Mouse (Mus musculus) heart, adult 2 months (tissue): ENCODE measurements at regions not wholly inside any gene's neighbourhood (a gene's known extent, or its start where the extent isn't known, plus 50 kb on each side); places are given as distances from the start of the nearest gene placed in this dataset.

ENCODE experiments used
- DNase-seq, 2 experiments: peaks; one replicate each; pipeline ENCODE4 v3.0.0; 2021
- H3K27ac ChIP-seq: fragments of 200-600 bp; 2 replicates; pipeline ENCODE4 v1.8.1; 2022
- H3K27me3 ChIP-seq: fragments of 200-500 bp; 2 replicates; pipeline ENCODE4 v1.6.1; 2012; ENCODE audit warnings: mild to moderate bottlenecking, low read length, inconsistent platforms, mixed read lengths; ENCODE audit not compliant: control insufficient read depth, insufficient read depth
- H3K36me3 ChIP-seq: fragments of 200-500 bp; 2 replicates; pipeline ENCODE4 v1.6.1; 2012; ENCODE audit warnings: low read length, inconsistent platforms; ENCODE audit not compliant: control insufficient read depth, insufficient read depth
- H3K4me1 ChIP-seq: fragments of 200-500 bp; 2 replicates; pipeline ENCODE4 v1.6.1; 2011; ENCODE audit warnings: low read length; ENCODE audit not compliant: control insufficient read depth, insufficient read depth
- H3K4me3 ChIP-seq: fragments of 200-600 bp; 2 replicates; pipeline ENCODE4 v1.8.1; 2022
- H3K79me2 ChIP-seq: fragments of 200-500 bp; replicated peaks from 2 replicates; pipeline ENCODE4 v1.6.1; 2012; ENCODE audit warnings: mild to moderate bottlenecking, inconsistent platforms, low read length, moderate library complexity, mixed read lengths; ENCODE audit not compliant: control insufficient read depth, insufficient read depth
- H3K9ac ChIP-seq: fragments of 200-500 bp; 2 replicates; pipeline ENCODE4 v1.6.1; 2012; ENCODE audit warnings: low read depth, mild to moderate bottlenecking, control low read depth, inconsistent platforms, low read length, mixed read lengths
- CTCF ChIP-seq: fragments of 200-600 bp; IDR thresholded peaks from 2 replicates; pipeline ENCODE4 v1.8.1; 2022; ENCODE audit warnings: antibody characterized with exemption, mild to moderate bottlenecking, moderate library complexity
- EP300 ChIP-seq: fragments of 200-500 bp; IDR thresholded peaks from 2 replicates; pipeline ENCODE4 v1.6.1; 2011; ENCODE audit warnings: low read depth, low read length, control low read depth; ENCODE audit not compliant: insufficient read depth
- POLR2A ChIP-seq: fragments of 200-500 bp; IDR thresholded peaks from 2 replicates; pipeline ENCODE4 v1.6.1; 2011; ENCODE audit warnings: mild to moderate bottlenecking, low read depth, low read length, control low read depth; ENCODE audit not compliant: insufficient read depth
- WGBS: fragments of 180-500 bp; shearing (Covaris S2); methylation state at CpG from one replicate; pipeline ENCODE4 v1.1.7; 2018; 5-methylcytosine and 5-hydroxymethylcytosine counted together
- intact Hi-C: fragments of 180-260 bp; cut with DNase I; formaldehyde crosslinking; loops from one replicate; pipeline ENCODE4 v1.15.1; 2025

DNA sequence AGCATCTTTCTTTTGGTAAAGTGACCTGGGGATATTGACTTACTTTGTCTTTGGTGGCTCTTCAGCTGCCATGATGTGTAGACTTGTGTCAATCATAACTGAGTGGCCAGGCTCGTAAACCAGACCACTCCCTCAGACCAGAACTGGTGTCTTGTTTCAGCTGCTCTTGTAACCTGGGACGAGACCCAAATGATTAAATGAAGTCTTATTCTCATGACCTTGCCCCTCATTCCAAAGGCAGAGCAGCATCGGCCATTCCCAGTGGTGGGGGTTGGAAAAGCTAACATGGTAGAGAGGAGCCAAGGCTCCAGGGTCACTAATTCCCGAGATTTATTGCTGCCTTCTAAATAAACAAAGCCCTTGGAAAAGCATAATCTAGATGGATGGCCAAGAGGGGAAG, 621.2 kb upstream of the Gm19410 start:
- H3K27ac ChIP-seq: peak overlapping the region; percentile 60
- DNase-seq: peak in 1 of 2 experiments; percentile 15
- H3K4me1 ChIP-seq: no peaks in the 10 kb centered on the region; the same call in 1 of the 2 replicates
- no peak overlapping the region for H3K4me3 ChIP-seq
- no peaks in the 10 kb centered on the region for H3K27me3 ChIP-seq
- no peaks in the 10 kb centered on the region for H3K79me2 ChIP-seq
- TF ChIP-seq POLR2A (no peak), EP300 (0 out of 2 replicates have a peak, but pooled peaks have one; percentile 19)
- WGBS: 33% methylated on average over 4 of the region's 4 CpGs
- H3K36me3 ChIP-seq: peaks cover 4% of the 10 kb centered on the region; the same call in 1 of the 2 replicates
- intact Hi-C loops: loop anchor here (5.0 kb wide), 1 partner anchor 252 kb away; no protein-coding TSS in a partner anchor
- no peak overlapping the region for H3K9ac ChIP-seq

DNA sequence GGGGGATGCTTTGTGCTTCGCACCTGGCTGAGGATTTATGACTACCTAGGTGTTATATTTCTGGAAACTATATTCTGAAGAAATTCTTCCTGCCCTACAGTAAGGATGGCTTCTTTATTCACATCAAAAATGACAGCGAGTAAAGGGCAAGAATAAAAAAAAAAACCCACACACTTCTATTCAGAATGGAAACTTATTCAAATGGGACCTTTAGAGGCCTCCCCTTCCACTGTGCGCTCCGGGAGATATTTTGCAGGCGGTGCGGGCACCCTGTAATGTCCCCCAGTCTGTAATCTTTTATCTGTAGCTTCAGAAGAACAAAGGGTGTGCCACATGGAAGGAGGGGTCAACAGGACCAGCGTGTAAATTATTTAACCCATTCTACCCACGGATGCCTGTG, 618.1 kb upstream of the Gm19410 start:
- H3K4me1 ChIP-seq: no peaks in the 10 kb centered on the region; the same call in 1 of the 2 replicates
- no peak for DNase-seq
- H3K36me3 ChIP-seq: peaks cover 4% of the 10 kb centered on the region; the same call in 1 of the 2 replicates
- H3K4me3 ChIP-seq: no peak overlapping the region
- intact Hi-C loops: no loop called here
- no peaks in the 10 kb centered on the region for H3K79me2 ChIP-seq
- no peak overlapping the region for H3K9ac ChIP-seq
- no peak overlapping the region for H3K27ac ChIP-seq
- WGBS: 87% methylated on average over 8 of the region's 8 CpGs
- H3K27me3 ChIP-seq: no peaks in the 10 kb centered on the region
- TF ChIP-seq CTCF: no peak
- no peak for TF ChIP-seq POLR2A
- no peak for TF ChIP-seq EP300

DNA sequence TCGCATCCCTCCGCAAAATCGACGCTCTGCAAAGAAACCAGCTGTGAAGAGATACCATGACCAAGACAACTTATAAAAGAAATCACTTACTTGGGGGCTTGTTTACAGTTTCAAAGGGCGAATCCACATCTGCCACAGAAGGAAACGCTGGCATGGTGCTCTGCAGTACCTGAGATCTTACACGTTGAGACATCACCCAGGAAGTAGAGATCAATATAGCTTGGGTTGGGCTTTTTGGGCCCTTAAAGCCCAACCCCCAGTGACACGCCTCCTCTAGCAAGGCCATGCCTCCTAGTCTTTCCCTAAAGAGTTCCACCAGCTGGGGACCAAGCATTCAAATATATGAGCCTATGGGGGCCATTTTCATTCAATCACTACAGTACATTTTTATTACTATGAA, 617.6 kb upstream of the Gm19410 start:
- TF ChIP-seq CTCF (no peak), EP300 (no peak), POLR2A (no peak)
- DNase-seq: no peak
- 93% methylated on average over 8 of the region's 8 CpGs for WGBS
- Histone ChIP-seq H3K27ac (no peak overlapping the region), H3K27me3 (no peaks in the 10 kb centered on the region), H3K36me3 (no peaks in the 10 kb centered on the region), H3K9ac (no peak overlapping the region), H3K4me3 (no peak overlapping the region), H3K79me2 (no peaks in the 10 kb centered on the region), H3K4me1 (no peaks in the 10 kb centered on the region; the same call in 1 of the 2 replicates)
- intact Hi-C loops: no loop called here

DNA sequence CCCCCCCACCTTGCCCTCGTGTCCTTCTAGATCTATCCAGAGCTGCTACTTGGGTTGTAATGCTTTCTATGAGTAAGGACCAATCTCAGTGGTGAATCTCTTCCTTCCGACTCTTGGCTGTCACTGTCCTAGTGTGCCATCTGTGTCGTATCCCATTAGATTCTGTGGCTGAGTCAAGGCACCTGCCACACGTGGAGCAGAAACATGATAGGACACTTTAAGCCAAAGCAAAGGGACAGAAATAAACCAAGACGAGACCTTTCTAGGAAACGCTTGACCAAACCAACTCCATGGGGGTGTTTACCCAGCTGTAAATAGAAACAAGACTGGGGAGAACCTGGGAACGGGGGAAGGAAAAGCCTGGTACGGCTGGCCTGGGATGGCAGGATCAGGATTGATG, 613.0 kb upstream of the Gm19410 start:
- no peaks in the 10 kb centered on the region for H3K36me3 ChIP-seq
- H3K27ac ChIP-seq: no peak overlapping the region
- WGBS: 59% methylated on average over 7 of the region's 8 CpGs
- no peak overlapping the region for H3K9ac ChIP-seq
- 0 out of 2 replicates have a peak, but pooled peaks have one; percentile 32 for TF ChIP-seq EP300
- TF ChIP-seq CTCF: no peak
- H3K4me3 ChIP-seq: no peak overlapping the region
- H3K4me1 ChIP-seq: no peaks in the 10 kb centered on the region
- H3K79me2 ChIP-seq: no peaks in the 10 kb centered on the region
- DNase-seq: peak in 1 of 2 experiments; percentile 14
- H3K27me3 ChIP-seq: no peaks in the 10 kb centered on the region
- intact Hi-C loops: loop anchor here (10.0 kb wide), 1 partner anchor 968 kb away; no protein-coding TSS in a partner anchor

DNA sequence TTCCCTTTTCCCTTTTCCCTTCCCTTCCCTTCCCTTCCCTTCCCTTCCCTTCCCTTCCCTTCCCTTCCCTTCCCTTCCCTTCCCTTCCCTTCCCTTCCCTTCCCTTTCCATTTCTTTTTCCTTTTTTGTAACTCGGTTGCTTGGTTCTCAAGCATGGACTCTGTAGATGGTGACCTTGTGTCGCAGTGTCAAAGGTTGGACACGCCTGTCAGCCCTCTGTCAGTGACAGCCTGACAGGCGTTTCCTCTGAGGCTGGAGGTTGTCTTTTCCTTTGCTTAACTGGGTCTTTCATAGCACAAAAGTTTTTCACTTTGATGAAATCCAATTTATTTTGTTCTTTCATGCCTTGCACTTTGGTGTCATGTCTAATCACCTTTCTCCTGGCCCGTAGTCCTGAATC, 609.3 kb upstream of the Gm19410 start:
- Histone ChIP-seq H3K9ac (no peak overlapping the region), H3K4me3 (no peak overlapping the region), H3K36me3 (no peaks in the 10 kb centered on the region), H3K27me3 (no peaks in the 10 kb centered on the region), H3K4me1 (no peaks in the 10 kb centered on the region), H3K27ac (no peak overlapping the region), H3K79me2 (no peaks in the 10 kb centered on the region)
- intact Hi-C loops: loop anchor here (5.0 to 10.0 kb wide), 2 partner anchors 154 to 971 kb away; no protein-coding TSS in a partner anchor
- 81% methylated on average over 5 of the region's 5 CpGs for WGBS
- TF ChIP-seq CTCF (no peak), POLR2A (no peak), EP300 (no peak)
- no peak for DNase-seq

- H3K4me3 ChIP-seq: no peak overlapping the region
- DNase-seq: no peak
Measured at GRCm38 (mm10) chr8:35157711-35158110, 607.9 kb upstream of the Gm19410 start.

More at GRCm38 (mm10) chr8:35157711-35158110, 607.9 kb upstream of the Gm19410 start:
- H3K27me3 ChIP-seq: no peaks in the 10 kb centered on the region
- no peak overlapping the region for H3K9ac ChIP-seq
- TF ChIP-seq CTCF (no peak), EP300 (no peak)
- H3K36me3 ChIP-seq: no peaks in the 10 kb centered on the region
- intact Hi-C loops: loop anchor here (2.0 to 10.0 kb wide), 4 partner anchors 155 to 973 kb away; no protein-coding TSS in a partner anchor
- H3K4me1 ChIP-seq: no peaks in the 10 kb centered on the region
- no peaks in the 10 kb centered on the region for H3K79me2 ChIP-seq
- WGBS: 87% methylated on average over 6 of the region's 6 CpGs
- no peak overlapping the region for H3K27ac ChIP-seq
